In the genomic region with DNA sequence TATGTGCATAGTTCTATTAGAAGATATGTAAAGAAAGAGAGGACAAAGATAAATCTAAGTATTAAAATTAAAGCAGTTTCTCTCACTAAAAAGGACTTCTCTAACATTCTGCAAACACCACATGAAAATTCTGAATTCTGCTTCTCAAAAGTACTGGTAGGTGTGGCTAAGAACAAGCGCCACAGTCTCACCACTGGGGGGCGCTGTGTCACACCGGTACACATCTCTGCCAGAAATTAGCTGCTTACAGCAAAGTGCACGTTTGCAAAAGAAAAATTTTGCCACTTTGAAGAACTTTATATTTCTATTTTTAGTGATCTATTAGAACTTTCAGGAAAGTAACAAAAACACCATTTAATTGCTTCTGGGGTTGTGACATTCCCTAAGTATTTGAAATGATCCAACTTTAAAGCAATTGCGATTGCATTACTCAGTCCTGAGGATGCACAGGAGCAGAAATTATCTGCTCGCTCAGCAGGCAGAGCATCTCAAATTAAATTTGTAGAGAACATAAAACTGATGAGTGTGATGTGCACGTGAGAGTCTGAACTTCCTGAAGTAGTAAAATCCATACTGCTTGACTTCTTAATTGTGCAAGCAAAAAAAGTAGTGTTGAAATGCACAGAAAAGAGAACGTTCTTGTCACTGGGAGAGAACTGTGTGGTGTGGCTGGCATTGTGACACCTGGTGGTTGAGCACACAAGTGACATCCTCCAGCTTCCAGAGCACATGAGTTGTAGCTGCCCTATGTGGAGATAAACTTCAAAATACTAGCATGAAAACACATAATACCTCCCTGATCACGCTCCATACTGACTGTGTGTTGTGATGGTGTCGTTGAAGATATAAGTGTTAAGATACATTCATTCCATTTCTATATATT, we compare ENCODE assay signal across 9 mouse cellular contexts. TPM values are rescaled to one million over a fixed set of nuclear protein-coding genes. Genes with fewer than 3 reads are reported as not detected.
DNase-seq lines count a peak whose midpoint lies in the region; ATAC-seq and TF ChIP-seq lines count a peak whose summit lies in the region.
"Had no signal": no experiment of that assay in that cellular context is flagged by ENCODE, and none has a peak within 500 bp of the region (broad histone marks: within the 10 kb centered on the region; RNA-seq: fewer than 3 reads in every experiment).

No protein-coding gene starts in this region.

- H3K27me3 ChIP-seq in embryonic facial prominence, embryonic 11.5 days (ENCODE audit: control insufficient read depth, insufficient read depth, low read length), result no peaks in the 10 kb centered on the region
- H3K27me3 ChIP-seq in heart, embryonic 11.5 days (ENCODE audit: control insufficient read depth, insufficient read depth, low read length), result no peaks in the 10 kb centered on the region
- H3K27me3 ChIP-seq in kidney, postnatal 0 days (ENCODE audit: insufficient read depth, low read length), result no peaks in the 10 kb centered on the region
- no peaks in the 10 kb centered on the region for H3K27me3 ChIP-seq in liver, embryonic 15.5 days
- H3K27me3 ChIP-seq in neural tube, embryonic 13.5 days, result no peaks in the 10 kb centered on the region

- no peaks in the 10 kb centered on the region for H3K36me3 ChIP-seq in embryonic facial prominence, embryonic 11.5 days (replicated peaks; ENCODE audit: control insufficient read depth, insufficient read depth, low read depth, low read length)
- H3K36me3 ChIP-seq in heart, embryonic 11.5 days (ENCODE audit: control insufficient read depth, insufficient read depth, low read length), result no peaks in the 10 kb centered on the region
- no peaks in the 10 kb centered on the region for H3K36me3 ChIP-seq in kidney, postnatal 0 days (ENCODE audit: insufficient read depth, low read length)
- no peaks in the 10 kb centered on the region for H3K36me3 ChIP-seq in liver, embryonic 15.5 days (replicated peaks)
- H3K36me3 ChIP-seq in neural tube, embryonic 13.5 days, result no peaks in the 10 kb centered on the region

- H3K9ac ChIP-seq in embryonic facial prominence, embryonic 11.5 days (replicated peaks; ENCODE audit: low read length), result no peak overlapping the region
- H3K9ac ChIP-seq in heart, embryonic 11.5 days (ENCODE audit: low read depth, low read length), result no peak overlapping the region
- no peak overlapping the region for H3K9ac ChIP-seq in kidney, postnatal 0 days (ENCODE audit: low read depth, low read length)
- no peak overlapping the region for H3K9ac ChIP-seq in liver, embryonic 15.5 days
- no peak overlapping the region for H3K9ac ChIP-seq in neural tube, embryonic 13.5 days

- TF ChIP-seq CTCF in kidney, postnatal 0 days (IDR thresholded peaks at IDR 0.05; ENCODE audit: low read depth), result peak; percentile 86

- H3K4me2 ChIP-seq in embryonic facial prominence, embryonic 11.5 days (ENCODE audit: low read depth, low read length), result no peak overlapping the region
- peak overlapping the region; percentile 38 for H3K4me2 ChIP-seq in heart, embryonic 11.5 days
- peak overlapping the region; percentile 28 for H3K4me2 ChIP-seq in kidney, postnatal 0 days (ENCODE audit: low read length)
- H3K4me2 ChIP-seq in liver, embryonic 15.5 days, result peak overlapping the region; percentile 5; the same call in 1 of the 2 replicates
- H3K4me2 ChIP-seq in neural tube, embryonic 13.5 days, result peak overlapping the region; percentile 29; the same call in 1 of the 2 replicates

- no peaks in the 10 kb centered on the region for H3K4me1 ChIP-seq in embryonic facial prominence, embryonic 11.5 days (ENCODE audit: control insufficient read depth, insufficient read depth, low read length)
- no peaks in the 10 kb centered on the region for H3K4me1 ChIP-seq in heart, embryonic 11.5 days (ENCODE audit: control insufficient read depth, insufficient read depth, low read length)
- H3K4me1 ChIP-seq in kidney, postnatal 0 days (replicated peaks; ENCODE audit: insufficient read depth, low read length), result no peaks in the 10 kb centered on the region
- no peaks in the 10 kb centered on the region for H3K4me1 ChIP-seq in liver, embryonic 15.5 days (replicated peaks)
- H3K4me1 ChIP-seq in neural tube, embryonic 13.5 days (replicated peaks), result no peaks in the 10 kb centered on the region

- no peak; the same call in 1 of the 2 replicates for ATAC-seq in embryonic facial prominence, embryonic 11.5 days (replicated peaks; ENCODE audit: insufficient number of reproducible peaks, low FRiP score, low TSS enrichment, low read depth)
- no peak for ATAC-seq in heart, embryonic 11.5 days (replicated peaks; ENCODE audit: insufficient number of reproducible peaks, low FRiP score, low TSS enrichment)
- peak; percentile 73; the same call in 1 of the 2 replicates for ATAC-seq in kidney, postnatal 0 days (replicated peaks; ENCODE audit: low FRiP score, low read depth)
- peak; percentile 12; the same call in 1 of the 2 replicates for ATAC-seq in liver, embryonic 15.5 days (ENCODE audit: insufficient read depth)
- ATAC-seq in neural tube, embryonic 13.5 days (ENCODE audit: low read depth), result peak; percentile 69

- DNase-seq in CD4-positive helper T cell, adult 2 months (ENCODE audit: low read depth, low spot score), result peak; percentile 69
- DNase-seq in adrenal gland, postnatal 25 days, result peak; percentile 83
- DNase-seq in embryonic facial prominence, embryonic 11.5 days (ENCODE audit: low spot score), result peak; percentile 79
- DNase-seq in kidney, postnatal 0 days (ENCODE audit: low spot score), result peak; percentile 85
- DNase-seq in testis, postnatal 10 days (ENCODE audit: low spot score), result peak; percentile 89

- 29% methylated on average over 10 of the region's 10 CpGs for WGBS in embryonic facial prominence, embryonic 11.5 days
- 29% methylated on average over 10 of the region's 10 CpGs for WGBS in heart, embryonic 11.5 days (ENCODE audit: insufficient replicate concordance)
- WGBS in kidney, postnatal 0 days, result 26% methylated on average over 10 of the region's 10 CpGs
- 22% methylated on average over 10 of the region's 10 CpGs for WGBS in liver, embryonic 15.5 days (ENCODE audit: insufficient replicate concordance)
- 29% methylated on average over 10 of the region's 10 CpGs for WGBS in neural tube, embryonic 13.5 days

- no peak overlapping the region for H3K4me3 ChIP-seq in embryonic facial prominence, embryonic 11.5 days (ENCODE audit: low read depth, low read length)
- no peak overlapping the region for H3K4me3 ChIP-seq in heart, embryonic 11.5 days (ENCODE audit: low read depth, low read length)
- no peak overlapping the region for H3K4me3 ChIP-seq in kidney, postnatal 0 days (replicated peaks; ENCODE audit: low read depth, low read length)
- no peak overlapping the region for H3K4me3 ChIP-seq in liver, embryonic 15.5 days (replicated peaks)
- H3K4me3 ChIP-seq in neural tube, embryonic 13.5 days, result no peak overlapping the region
- H3K4me3 ChIP-seq: erythroblast, embryonic 14.5 days had no signal

- H3K27ac ChIP-seq in embryonic facial prominence, embryonic 11.5 days (replicated peaks; ENCODE audit: low read depth, low read length), result no peak overlapping the region
- no peak overlapping the region for H3K27ac ChIP-seq in heart, embryonic 11.5 days (ENCODE audit: low read depth, low read length)
- no peak overlapping the region for H3K27ac ChIP-seq in kidney, postnatal 0 days
- no peak overlapping the region for H3K27ac ChIP-seq in liver, embryonic 15.5 days (replicated peaks)
- no peak overlapping the region for H3K27ac ChIP-seq in neural tube, embryonic 13.5 days (replicated peaks)

- H3K9me3 ChIP-seq in embryonic facial prominence, embryonic 11.5 days (replicated peaks; ENCODE audit: control insufficient read depth, low read length), result no peaks in the 10 kb centered on the region
- no peaks in the 10 kb centered on the region for H3K9me3 ChIP-seq in heart, embryonic 11.5 days (replicated peaks; ENCODE audit: control insufficient read depth, low read length)
- no peaks in the 10 kb centered on the region for H3K9me3 ChIP-seq in kidney, postnatal 0 days (replicated peaks; ENCODE audit: low read length)
- no peaks in the 10 kb centered on the region for H3K9me3 ChIP-seq in liver, embryonic 15.5 days (replicated peaks)
- H3K9me3 ChIP-seq in neural tube, embryonic 13.5 days, result no peaks in the 10 kb centered on the region

RNA-seq across cellular contexts. Expression of gene Zc3h15, which starts 18.8 kb away (rescaled TPM):
- total RNA-seq in adrenal gland, postnatal 25 days (2021), result 102 and 127 TPM in 2 replicates
- 169 and 205 TPM in 2 replicates for polyA plus RNA-seq in embryonic facial prominence, embryonic 11.5 days (2014; fragmentation: Nextera tagmentation; extraction: Ambion mirVana)
- polyA plus RNA-seq in heart, embryonic 11.5 days (2014; fragmentation: Nextera tagmentation; extraction: Ambion mirVana), result 109 and 141 TPM in 2 replicates
- polyA plus RNA-seq in kidney, postnatal 0 days (2015; fragmentation: Nextera tagmentation; extraction: Ambion mirVana), result 158 and 160 TPM in 2 replicates
- 35.3 and 47.0 TPM in 2 replicates for polyA plus RNA-seq in liver, embryonic 15.5 days (2015; fragmentation: Nextera tagmentation; extraction: Ambion mirVana)
- 185 and 203 TPM in 2 replicates for polyA plus RNA-seq in neural tube, embryonic 13.5 days (2015; fragmentation: Nextera tagmentation; extraction: Ambion mirVana)

Comparison
In these comparisons a context has a peak if more than half of its experiments do, and no peak if none do; other contexts are left out.
1. ATAC-seq: peak in kidney, postnatal 0 days (single experiment), liver, embryonic 15.5 days (single experiment) and neural tube, embryonic 13.5 days (single experiment); none in embryonic facial prominence, embryonic 11.5 days (single experiment) and heart, embryonic 11.5 days (single experiment).
2. Peak in every context shown above with its lines, with median percentiles within 50 percentile points of each other: DNase-seq.